Mouse (Mus musculus) testis, postnatal 14 days (tissue): ENCODE measurements around the gene Trmt2a.

Source experiments
- DNase-seq: peaks from one replicate; pipeline ENCODE4 v3.0.0; 2021; ENCODE audit warnings: low spot score

The Trmt2a gene

DNA sequence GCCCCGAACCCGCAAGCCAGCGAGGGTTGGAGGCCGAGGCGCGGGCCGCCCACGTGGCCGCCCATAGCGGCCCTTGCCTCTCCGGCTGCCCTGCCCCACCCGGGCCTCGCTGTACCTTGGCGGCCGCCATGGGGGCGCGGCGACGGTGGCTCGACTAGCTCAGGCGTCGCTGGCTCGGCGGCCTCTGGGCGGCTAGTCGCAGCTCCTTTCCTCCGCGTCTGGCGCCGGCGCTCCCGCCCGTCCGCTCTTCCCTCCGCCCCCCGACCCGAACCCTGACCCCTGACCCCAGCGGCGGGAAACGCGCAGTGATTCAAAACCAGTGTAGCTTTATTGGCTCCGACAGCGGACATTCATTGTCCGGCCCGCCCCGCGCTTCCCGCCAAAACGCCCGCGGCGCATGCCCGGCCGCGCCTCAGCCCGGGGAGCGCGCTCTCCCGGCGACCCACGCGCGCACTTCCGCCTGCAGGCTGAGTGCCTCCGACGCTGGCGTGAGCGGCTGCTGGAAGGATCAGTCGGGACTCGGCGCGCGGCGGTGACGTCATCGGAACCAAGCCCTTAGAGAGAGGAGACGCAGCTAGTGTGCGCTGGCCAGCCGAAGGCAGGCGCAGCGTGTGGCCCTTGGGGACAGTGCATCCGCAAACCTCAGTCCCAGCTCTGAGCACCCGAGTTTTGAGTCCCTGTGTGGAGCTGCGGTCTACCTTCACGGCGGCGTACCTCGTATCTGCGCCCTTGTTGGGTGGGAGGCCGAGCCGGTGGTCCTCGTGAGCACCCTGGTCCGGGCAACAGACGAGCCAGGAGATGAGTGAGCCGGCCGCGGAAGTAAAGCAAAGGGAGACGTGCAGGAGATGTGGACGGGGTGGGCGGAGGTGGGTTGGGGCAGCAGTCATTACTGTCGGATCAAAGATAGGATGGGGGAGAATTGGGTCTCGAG, at the start of gene Trmt2a, which contains the start of gene Ranbp1:
Trmt2a (plus strand) TSS at position 247 of the 931 bp plus-strand sequence.
Ranbp1 (minus strand) TSS at position 300 of the 931 bp plus-strand sequence.
- DNase-seq: peak; percentile 99

DNA sequence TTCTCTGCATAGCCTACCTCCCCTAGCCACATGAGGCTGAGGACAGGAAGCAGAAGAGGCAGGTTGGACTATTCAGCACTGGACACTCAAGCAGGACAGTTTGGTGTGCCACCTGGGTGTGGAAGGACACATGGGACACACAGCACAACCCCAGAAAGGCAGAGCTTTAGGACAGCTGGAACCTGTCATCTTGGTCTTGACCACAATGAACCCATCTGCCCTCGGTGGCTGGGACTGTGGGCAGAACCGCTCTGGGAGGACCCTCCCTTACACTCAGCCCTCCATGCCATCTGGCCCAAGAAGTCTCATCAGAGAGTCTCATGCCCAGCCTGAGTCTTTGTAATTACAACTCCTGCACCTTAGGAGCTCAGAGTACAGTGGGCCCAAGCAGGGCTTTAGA, 48.4 kb upstream of the Trmt2a start:
- DNase-seq: no peak

DNA sequence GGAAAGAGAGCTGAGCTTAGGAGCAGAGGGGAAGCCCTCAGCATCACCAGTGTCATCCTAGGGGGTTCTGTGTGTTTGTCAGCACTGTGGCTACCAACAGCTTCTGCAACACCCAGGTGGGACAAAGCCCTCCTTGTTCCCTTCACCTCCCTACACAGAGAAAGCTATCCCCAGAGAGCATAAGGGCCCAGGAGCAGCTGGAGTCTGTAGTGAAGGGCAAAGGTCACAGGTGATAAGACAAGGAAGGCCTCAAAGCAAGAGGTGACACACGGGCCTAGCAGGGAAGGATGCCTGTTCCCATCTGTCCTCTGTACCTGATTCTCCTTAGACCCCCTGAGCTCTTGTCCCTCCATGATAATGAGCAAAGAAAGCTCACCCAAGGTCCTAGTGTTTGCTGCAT, 46.9 kb upstream of the Trmt2a start:
- no peak for DNase-seq

DNA sequence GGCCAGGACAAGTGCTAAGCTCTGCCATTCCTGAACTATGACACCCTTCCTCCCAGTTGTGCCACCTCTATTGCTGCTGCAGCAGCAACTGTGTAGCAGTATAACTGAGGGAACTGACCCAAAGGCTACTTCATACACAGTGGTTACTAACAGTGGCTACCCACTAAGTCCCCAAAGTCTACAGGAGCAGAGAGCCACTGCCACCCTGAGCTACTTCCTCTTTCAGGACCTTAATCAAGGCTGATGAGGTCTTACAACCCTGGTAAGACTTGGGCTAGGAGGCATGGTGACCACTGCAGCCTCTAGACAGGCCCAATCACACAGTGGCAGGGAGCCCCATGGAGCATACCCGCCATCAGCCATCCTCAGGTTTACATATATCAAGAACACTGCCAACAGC, 46.4 kb upstream of the Trmt2a start:
- DNase-seq: no peak

DNA sequence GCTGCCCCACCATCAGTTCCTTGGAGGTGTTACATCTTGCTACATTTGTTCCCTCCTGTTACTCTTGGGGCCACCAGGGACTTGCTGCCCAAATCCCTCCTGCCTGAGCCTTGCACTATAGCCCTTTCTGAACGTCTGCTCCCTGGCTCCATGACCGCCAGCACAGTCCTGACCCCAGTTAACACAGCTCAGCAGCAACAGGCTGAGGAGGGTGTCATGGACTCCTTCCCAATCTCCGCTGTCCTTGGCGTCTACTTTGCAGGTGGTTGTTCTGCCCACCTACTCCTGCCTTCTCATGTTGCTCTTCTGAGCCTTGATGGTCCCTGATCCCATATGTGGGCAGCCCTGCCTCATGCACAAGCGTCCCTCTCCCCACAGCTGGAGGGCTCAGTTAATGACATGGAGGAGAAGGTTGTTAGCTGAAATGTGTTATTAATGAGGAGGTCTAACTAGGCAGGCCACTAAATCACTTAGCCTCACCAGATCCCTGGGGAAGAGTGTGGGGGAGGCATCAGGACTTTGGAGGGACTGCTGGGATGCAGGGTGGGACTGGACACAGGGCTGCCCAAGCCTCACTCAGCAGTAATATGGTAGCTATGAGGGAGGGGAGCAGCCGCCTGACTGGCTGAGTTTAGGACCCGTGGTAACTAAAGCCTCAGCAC, 44.9 kb upstream of the Trmt2a start:
- no peak for DNase-seq

DNA sequence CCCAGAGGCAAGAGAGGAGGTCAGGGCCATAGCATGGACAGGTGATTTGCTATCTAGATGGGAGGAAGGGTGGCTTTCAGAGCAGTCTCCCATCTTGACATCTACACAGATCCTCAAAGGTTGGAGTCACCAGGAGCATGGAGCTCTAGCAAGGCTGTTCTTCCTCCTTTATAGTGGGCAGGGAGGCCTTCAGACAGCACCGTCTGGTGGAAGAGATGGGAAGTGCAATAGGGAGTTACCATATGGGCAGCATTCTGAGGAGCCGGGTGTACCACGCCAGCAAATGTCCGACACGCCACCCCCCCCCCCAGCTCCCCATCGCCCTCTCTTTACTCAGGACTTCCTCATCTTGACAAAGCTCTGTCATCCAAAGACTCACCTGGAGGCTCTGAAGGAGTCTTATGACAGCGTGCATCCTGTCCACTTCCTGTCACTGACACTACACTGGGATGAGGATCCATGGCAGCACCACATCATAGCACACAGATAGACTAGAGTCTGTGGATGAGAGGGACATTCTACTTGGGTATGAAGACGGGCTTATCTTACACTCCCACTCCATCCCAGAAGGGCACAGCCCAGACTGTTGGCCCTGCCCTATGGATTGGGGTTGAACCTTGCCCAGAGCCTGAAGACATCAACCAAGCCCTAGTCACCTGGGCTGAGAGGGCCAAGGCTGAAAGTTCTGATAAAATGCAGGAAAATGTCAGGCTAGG, 37.6 kb upstream of the Trmt2a start:
- DNase-seq: no peak

DNA sequence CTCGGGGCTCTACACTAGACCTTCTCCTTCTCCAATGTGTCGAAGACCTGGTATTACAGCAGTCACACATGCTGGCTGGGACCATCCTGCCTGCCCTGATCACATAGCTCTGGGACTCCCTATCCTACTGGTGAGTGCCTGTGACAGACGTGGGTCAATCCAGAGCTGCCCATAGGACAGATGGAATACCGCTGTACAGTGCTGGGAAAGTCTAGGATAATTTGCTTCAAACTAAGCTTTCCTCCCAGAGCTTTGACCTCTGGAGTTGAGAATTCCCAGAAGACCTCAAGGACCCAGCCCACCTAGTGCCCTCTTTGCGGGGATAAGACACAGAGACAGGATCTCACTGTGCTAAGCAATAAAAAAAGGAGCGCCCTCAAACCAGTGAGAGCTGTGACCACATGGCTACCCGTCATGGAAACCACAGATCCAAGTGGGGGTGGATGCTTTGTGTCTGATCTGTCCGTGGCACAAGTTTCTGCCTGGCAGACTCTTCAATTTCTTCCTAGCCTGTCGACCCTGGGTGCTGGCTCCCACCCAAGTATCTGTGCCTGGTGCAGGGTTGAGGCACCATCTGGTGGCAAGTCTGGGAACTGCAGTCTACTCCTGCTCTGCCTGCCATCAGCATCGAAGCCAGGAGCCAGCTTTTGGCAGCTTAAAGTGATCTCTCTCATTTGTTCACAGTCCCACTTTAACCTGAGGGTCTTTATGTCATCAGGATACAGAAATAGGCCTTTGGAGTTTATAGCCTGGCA, 36.9 kb upstream of the Trmt2a start:
- peak; percentile 75 for DNase-seq

DNA sequence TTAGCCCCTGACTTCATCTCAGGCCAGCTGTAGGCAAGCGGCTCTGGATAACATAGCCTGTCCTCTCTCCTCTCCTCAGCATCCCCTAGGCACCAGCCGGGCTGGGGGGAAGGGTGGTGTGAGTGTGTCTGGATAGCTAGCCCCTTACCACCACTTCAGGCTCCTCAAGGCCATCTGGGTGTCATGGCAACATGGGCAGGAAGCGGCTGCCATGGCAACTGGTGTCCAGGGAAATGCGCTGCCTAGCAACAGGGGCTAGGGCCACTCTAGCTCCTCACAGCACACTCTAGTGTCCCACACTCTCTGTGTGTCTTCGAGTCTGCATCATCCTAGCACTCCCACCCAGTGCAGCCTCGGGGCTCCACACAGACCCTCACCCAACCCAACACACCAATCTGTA, 34.8 kb upstream of the Trmt2a start:
- no peak for DNase-seq

DNA sequence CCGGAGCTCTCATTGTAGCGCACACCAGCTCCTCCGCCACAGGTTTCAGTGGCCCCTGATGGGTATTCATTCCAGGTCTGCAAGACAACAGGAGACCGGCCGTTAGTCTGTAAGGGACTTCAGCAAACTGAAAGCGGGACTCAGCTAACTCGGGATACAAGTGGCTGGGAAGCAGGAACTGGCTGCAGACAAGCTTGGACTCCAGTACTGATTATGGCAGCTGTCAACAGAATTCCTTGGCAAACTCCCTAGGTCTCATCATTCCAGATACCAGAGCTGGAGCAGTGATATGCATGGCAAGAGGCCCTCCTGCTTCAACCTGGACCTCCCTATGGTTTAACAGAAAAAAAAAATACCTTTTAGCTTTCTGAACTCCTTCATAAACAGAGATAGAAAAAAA, 33.6 kb upstream of the Trmt2a start:
- no peak for DNase-seq

DNA sequence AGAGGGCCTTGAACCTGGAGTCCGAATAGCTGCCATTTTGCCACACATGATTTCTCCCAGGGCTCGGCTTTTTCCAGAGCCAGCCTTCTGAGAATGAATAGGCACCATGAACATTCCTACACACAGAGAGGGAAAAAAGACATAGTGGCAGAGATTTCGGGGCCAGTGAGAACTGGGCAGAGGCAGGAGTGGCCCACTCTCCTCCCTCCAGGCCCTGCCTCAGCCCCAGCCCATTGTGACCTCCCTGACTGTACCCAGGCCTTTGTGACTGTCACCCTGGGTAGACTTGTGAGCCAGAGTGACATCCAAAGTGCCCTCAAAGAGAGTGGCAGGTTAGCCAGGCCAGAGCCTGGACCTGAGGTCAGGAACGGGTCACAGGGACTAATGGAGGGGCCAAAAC, 30.9 kb upstream of the Trmt2a start, which contains the start of gene Ccdc188:
Ccdc188 (plus strand) TSS at position 301 of the 400 bp plus-strand sequence.
- DNase-seq: no peak

DNA sequence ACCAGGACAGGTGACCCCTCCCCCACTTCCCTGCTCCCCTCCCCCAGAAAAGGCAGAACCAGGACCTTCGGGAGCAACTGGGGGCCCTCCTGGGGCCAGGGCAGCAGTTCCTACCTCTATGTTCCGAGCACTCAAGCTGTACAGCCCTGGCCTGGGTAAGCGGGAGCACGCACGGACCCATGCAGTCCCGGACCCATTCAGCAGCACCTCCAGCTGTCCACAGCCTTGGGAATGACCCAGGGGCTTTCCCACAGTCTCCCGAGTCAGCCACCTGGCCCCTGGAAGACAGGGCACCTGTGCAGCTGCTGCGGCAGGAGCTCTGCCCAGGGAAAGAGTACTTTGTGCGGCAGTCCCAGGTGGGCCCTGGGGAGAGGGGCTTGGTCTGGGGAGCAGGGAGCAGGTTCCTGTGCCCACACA, 29.9 kb upstream of the Trmt2a start:
- DNase-seq: no peak

DNA sequence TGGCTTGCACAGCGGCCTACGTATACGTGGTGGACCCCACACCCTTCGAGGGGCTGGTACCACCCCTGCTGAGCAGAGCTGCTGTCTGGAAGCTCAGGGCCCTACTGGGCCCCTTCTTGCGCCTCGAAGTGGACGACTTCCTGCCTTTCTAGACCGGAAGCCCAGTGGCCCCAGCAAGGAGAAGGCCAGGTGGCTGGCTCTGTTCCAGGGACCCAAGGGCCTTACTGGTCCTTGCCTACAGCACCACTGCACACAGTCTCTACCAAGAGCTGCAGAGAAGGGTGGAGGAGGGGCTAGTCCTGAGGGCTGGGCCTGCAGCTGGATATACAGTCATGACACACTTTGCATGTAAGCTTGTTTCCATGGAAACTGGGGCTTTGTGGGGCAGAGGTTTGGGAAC, 28.5 kb upstream of the Trmt2a start:
- no peak for DNase-seq

DNA sequence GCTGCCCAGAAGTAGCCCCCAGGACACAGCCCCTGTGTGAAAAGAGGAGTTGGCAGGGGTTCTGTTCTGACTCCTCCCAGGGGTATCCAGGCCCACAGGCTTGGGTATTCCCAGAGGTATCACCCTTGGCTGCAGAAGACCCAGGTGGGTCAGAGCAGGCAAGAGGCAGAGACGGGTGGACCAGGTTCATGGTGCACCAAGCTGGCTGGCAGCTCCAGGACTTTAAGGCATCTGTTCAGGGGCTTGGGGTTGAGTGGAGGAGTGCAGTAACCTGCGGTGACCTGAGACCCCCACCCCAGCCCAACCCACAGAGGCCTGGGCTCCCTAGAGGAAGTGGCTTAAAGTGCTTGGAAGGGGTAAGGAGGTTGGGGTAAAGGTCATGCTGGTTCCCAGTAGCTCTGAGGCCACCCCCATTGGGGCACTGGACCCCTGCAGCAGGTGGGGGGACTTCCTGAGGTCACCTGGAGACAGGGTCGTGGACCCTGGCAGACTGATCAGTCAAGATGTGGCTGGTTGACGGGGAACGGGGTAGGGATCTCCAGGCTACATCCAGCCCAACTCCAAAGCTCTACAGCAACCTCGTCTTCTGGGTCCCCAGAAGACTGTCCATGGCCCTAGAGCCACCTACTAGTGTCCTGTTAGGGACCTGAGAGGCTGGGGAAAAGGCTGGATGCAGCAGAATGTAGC, 27.5 kb upstream of the Trmt2a start:
- no peak for DNase-seq

DNA sequence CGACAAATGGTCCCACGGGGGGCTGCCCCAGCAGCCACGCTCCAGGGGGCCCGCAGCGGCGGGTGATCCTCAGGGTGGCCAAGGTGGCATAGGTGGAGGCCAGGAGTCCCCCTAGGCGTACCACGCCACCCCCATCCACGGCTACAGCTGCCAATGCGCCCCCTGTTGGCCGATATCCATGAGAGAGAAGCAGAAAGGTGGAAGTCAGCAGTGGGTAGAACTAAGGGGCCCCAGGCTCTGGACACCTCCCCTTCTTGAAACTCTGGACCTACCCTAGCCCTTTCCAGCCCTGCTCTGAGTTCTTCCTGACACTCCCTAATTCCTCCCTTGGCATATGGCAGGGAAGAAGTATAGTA, 27.0 kb upstream of the Trmt2a start:
- no peak for DNase-seq

DNA sequence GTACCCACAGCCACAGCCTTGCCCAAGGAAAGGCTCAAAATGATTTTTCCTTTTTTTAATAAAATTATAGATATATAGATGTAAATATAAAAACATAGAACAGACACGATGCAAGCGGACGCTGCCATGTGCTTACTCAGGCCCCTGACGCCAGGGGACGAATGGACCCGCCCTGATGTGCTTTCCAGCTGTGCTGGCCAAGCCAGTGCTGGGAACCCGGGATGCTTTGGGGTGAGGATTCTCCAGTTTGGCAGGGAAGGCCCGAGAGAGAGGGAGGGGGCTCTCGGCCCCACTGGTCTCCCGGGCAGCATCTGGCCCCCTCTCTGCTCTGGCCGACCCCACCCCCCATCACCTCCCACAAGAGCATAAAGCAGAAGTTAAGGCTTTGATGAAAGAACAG, 26.3 kb upstream of the Trmt2a start:
- no peak for DNase-seq

DNA sequence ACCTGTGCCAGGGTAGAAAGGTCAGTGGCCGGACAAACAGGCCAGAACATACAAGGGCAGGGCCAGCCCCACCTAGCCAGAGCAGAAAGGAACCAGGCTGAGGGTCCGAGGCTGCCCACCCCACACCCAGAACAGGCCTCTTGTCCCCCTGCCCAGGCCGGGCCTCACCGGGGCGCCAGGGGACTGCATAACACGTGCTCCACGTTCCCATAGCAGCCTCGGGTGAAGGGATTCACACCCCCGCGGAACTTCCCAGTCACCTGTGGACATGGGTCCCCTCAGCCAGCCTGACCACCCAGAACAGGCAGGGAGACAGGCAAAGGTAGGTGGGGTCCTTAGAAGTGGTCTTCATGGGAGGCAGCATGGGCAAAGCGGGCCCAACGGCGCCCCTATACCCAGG, 21.3 kb upstream of the Trmt2a start:
- DNase-seq: no peak

DNA sequence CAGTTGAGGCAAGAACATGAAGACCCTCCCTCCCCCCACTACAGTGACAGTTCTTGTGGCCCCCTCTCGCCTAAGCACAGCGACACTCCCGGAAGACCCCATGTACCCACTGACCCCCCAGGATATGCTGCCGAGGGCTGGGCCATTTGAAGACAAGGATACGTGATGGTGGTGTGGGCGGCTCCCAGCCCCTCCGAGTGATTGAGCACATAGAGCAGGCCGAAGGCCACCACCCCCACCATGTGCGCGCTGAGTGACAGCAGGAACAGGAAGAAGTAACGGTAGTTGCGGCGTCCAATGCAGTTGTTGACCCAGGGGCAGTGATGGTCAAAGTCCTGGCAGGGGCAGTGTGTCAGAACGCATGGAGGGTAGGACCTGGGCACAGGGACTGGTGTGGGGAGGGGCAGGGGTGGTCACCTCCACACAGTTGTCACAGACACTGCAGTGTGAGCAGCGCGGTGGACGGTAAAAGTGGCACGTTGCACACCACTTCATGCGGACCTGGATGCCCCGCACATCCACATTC, 20.5 kb upstream of the Trmt2a start:
- no peak for DNase-seq

DNA sequence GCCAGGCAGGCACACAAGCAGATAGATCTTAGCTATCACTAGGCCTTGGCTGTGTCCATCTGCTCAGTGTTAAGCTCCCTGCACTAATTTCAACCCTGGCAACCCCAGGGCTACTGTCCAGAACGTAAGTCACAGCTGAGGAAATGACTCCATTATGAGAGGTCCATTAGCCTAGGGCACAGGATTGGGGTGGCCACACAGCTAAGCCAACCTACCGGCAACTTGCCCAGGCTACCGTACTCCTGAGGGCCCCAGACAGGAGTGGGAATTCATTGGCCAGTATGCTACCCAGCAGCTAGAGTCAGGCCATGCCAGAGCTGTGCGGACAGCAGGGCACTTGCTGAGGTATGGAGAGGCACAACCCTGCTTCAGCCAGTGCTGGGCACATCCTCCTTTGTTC, 19.6 kb upstream of the Trmt2a start:
- no peak for DNase-seq

DNA sequence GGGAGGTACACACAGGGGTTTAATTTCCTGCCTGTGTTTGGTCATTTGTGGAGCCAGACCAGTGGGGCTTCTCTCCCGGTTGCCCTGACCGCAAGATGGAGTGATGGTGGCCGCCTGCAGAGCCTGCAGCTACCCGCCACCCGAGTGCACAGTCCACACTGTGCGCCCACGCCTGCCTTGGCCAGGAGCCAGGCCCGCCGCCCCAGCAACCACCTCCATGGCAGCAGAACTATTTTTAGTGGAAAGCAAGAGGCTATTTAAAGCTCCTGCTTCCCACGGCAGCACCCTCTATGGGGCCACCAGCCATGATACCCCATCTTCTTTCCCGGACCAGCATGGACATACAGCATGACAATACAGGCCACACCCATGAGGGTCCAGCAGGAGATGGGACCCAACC, 18.9 kb upstream of the Trmt2a start:
- no peak for DNase-seq

DNA sequence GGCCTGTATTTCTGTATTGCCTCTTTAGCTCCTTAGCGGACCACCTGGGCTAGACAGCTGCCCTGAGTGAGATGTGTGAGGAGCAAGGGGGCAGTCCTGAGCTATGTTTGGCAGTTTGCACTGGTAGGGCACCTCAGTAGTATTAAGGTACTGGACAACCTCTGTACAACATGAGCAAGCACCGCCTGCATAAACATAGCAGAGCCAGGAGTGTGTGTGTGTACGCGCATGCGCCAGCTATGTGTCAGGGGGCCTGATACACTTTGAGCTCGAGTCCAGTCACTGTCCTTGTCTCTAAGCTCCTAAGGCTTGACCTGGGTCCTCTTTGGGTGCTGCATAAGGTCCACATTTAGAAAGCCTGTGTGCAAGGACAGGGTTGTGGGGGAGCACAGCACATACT, 17.9 kb upstream of the Trmt2a start:
- DNase-seq: no peak

DNA sequence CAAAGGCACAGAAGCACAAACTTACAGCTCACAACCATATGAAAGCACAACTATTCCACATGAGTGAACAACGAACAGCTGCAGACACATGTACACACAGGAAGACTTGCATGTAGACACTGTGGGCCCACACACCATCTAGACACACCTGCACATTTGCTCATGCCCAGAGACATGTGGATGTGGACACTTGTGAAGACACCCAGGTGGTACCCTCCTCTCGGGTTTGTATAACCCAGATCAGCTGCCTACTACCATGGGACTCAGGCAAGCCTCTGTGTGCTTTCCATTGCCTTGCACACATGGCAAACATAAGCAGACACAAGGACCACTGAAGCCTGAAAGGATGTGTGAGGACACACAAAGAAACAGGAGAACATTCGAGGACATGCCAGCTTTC, 17.4 kb upstream of the Trmt2a start:
- DNase-seq: no peak
